Mouse (Mus musculus): Measurements from ENCODE around the gene Srebf1. TPM values are rescaled to one million over a fixed set of nuclear protein-coding genes. Genes with fewer than 3 reads are reported as not detected.

Srebf1 gene
- polyA plus RNA-seq, 1 experiment from 2014 or later = 38.3 TPM

DNA sequence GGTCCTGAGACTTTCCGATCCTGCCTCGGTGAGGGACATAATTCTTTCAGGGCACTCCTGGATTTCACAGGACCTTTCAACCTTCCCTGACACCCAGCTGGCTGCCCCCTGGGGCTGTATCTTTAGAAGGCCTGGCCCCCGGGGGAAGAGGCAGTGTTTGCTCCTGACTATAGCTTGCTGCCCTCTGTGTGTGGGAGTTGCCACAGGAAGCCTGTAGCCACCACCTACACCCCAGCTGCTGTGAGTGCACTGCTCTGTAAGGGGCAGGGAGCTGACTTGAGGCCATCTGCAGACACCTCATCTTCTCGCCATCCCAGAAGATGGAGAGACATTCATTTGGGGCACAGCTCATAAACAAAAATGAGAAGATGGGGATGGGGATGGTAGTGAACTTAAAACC, 9.6 kb upstream of the Srebf1 start:
- Histone ChIP-seq H3K4me3 (no peak overlapping the region), H3K9me3 (no peaks in the 10 kb centered on the region), H3K27me3 (replicated peaks) (no peaks in the 10 kb centered on the region), H3K4me1 (peaks cover 11% of the 10 kb centered on the region; the same call in 1 of the 2 replicates), H3K27ac (no peak overlapping the region), H3K9ac (no peak overlapping the region), H3K4me2 (no peak overlapping the region), H3K36me3 (replicated peaks) (peaks cover 12% of the 10 kb centered on the region; the same call in 1 of the 2 replicates)
- 36% methylated on average over 4 of the region's 4 CpGs for WGBS
- ATAC-seq (replicated peaks) = no peak

DNA sequence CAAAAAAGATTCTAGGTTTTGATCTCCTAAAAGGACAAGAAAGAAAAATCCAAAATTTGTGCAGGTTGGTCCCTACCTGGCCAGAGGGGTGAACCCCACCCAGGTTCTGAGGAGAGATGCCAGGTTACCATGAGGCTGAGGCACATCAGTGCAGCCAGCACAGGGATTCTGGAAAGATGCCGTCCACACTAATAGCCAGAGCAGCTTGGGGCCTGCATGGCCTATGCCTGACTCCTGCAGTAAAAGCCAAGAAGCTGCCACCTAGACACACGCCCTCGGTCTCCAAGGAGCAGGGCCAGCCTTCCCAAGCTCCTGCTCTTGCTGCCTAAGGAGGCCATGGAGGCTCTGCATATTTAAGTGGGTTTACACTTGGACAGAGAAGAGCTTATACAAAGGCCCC, 8.9 kb upstream of the Srebf1 start:
- no peaks in the 10 kb centered on the region for H3K27me3 ChIP-seq (replicated peaks)
- H3K4me1 ChIP-seq = peaks cover 11% of the 10 kb centered on the region; the same call in 1 of the 2 replicates
- 0 out of 2 replicates have a peak, but pooled peaks cover 12% of the 10 kb centered on the region for H3K36me3 ChIP-seq (replicated peaks)
- no peaks in the 10 kb centered on the region for H3K9me3 ChIP-seq
- whole genome bisulfite sequencing = 52% methylated on average over 3 of the region's 3 CpGs
- H3K9ac ChIP-seq = no peak overlapping the region
- no peak overlapping the region for H3K27ac ChIP-seq
- no peak for ATAC-seq (replicated peaks)
- H3K4me2 ChIP-seq = no peak overlapping the region
- H3K4me3 ChIP-seq = no peak overlapping the region

DNA sequence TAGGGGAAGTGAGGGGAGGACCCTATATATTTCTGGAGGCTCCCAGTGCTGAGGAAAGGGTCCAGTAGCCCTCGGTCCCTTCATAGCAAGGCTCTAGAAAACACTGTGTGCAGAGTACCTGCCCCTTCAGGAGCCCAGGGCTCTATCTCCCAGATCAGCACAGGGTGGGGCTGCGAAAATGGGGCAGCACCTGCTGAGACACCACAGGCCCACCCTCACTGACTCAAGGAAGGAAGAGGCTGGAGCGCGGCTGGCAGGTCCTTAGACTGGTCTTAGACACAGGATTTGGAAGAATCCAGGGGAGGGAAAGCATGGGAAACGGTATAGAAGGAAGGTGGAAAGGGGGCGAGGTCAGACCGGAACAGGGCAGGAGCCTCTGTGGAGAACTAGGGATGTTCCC, 8.1 kb upstream of the Srebf1 start:
- no peak for ATAC-seq (replicated peaks)
- Histone ChIP-seq H3K9ac (no peak overlapping the region), H3K27ac (no peak overlapping the region), H3K4me2 (no peak overlapping the region), H3K9me3 (no peaks in the 10 kb centered on the region), H3K36me3 (replicated peaks) (0 out of 2 replicates have a peak, but pooled peaks cover 12% of the 10 kb centered on the region), H3K4me3 (no peak overlapping the region), H3K27me3 (replicated peaks) (no peaks in the 10 kb centered on the region), H3K4me1 (peaks cover 11% of the 10 kb centered on the region; the same call in 1 of the 2 replicates)
- 87% methylated on average over 7 of the region's 7 CpGs for WGBS

DNA sequence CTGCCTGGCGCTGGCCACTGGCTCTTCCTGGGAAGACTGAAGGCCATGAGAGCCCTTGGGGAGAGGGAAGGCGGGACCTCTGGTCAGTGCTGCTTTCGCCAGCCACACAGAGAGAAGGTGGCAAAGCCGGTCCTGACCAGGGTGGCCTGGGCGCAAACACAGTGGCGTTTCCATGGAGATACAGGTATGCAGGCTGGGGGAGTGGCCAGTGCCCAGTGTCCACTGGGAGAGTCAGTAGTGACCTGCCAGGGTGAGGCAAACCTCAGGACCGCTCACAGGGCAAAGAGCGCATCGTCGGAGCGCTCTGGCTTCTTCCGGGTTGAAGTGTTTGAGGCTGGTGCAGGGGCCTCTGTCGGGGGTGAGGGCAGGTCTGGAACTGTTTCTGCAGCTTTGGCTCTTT, 7.4 kb upstream of the Srebf1 start:
- 68% methylated on average over 13 of the region's 13 CpGs for whole genome bisulfite sequencing
- H3K27ac ChIP-seq = no peak overlapping the region
- no peak overlapping the region for H3K4me3 ChIP-seq
- H3K4me2 ChIP-seq = no peak overlapping the region
- H3K27me3 ChIP-seq (replicated peaks) = no peaks in the 10 kb centered on the region
- H3K36me3 ChIP-seq (replicated peaks) = 0 out of 2 replicates have a peak, but pooled peaks cover 12% of the 10 kb centered on the region
- H3K9ac ChIP-seq = no peak overlapping the region
- ATAC-seq (replicated peaks) = no peak
- no peaks in the 10 kb centered on the region for H3K9me3 ChIP-seq
- peaks cover 11% of the 10 kb centered on the region; the same call in 1 of the 2 replicates for H3K4me1 ChIP-seq

DNA sequence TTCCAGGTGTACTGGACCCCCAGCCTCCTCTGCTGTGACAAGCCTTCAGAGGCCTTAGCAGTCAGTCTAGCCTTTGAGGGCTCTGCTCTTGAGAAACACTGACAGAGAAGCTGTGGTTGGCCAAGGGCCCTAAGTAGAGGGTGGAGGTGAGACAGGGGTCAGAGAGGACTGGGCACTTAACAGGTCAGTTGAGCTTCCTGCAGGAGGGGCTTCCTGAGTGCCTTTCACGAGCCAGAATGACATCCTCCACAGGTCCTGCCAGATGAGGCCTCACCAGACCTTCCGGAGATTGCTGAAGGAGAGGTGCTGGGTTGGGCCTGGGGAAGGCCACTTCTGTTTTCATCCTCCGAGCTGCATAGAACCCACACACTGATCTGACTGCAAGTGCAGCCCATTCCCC, 6.1 kb upstream of the Srebf1 start:
- no peak overlapping the region for H3K27ac ChIP-seq
- 75% methylated on average over 3 of the region's 3 CpGs for WGBS
- no peaks in the 10 kb centered on the region for H3K27me3 ChIP-seq (replicated peaks)
- no peaks in the 10 kb centered on the region for H3K9me3 ChIP-seq
- peaks cover 9% of the 10 kb centered on the region; the same call in 1 of the 2 replicates for H3K4me1 ChIP-seq
- H3K4me2 ChIP-seq = no peak overlapping the region
- no peak for ATAC-seq (replicated peaks)
- H3K4me3 ChIP-seq = no peak overlapping the region
- H3K36me3 ChIP-seq (replicated peaks) = 0 out of 2 replicates have a peak, but pooled peaks cover 12% of the 10 kb centered on the region
- no peak overlapping the region for H3K9ac ChIP-seq

DNA sequence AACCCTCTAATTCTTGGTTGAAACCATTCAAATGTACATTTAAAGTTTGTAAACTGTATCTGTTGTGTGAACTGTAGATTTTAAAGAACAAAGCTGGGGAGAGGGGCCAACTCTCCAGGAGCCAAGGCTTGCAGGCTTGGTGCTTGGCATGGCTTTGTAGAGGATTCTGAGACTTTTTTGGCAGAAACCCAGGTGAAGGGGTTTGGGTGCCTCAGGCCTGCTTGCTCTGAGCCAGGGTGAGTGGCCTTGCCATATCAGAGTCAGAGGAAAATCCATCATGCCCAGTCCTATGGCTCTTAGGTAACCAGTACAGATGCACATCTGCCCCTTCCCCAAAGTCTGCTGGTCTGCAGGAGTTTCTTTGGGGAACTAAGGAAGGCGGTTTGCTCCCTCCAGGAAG, 3.5 kb upstream of the Srebf1 start:
- H3K4me2 ChIP-seq = no peak overlapping the region
- peaks cover 12% of the 10 kb centered on the region for H3K4me1 ChIP-seq
- H3K27me3 ChIP-seq (replicated peaks) = no peaks in the 10 kb centered on the region
- ATAC-seq (replicated peaks) = no peak
- no peak overlapping the region for H3K27ac ChIP-seq
- 0 out of 2 replicates have a peak, but pooled peaks cover 12% of the 10 kb centered on the region for H3K36me3 ChIP-seq (replicated peaks)
- no peaks in the 10 kb centered on the region for H3K9me3 ChIP-seq
- H3K4me3 ChIP-seq = no peak overlapping the region
- H3K9ac ChIP-seq = no peak overlapping the region
- 68% methylated on average over 1 of the region's 1 CpGs for WGBS

DNA sequence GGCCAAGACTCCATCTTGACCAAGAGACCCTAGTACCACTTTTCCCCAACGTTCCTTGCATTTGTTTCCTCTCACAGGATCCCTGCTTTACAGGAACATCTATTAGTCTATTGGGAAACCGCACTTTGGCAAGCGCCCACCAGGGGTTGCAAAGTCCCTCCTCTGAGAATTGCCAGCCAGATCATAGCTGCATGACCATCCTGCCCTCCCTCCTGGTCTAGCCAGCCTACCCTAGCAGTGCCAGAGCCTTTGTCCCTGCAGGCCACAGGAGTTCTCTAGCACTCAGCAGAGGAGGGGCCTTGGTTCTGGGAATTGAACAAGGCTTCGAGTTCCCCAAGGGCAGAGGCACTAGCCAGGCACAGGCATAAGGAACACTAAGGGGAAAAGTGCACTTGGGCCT, 2.3 kb upstream of the Srebf1 start:
- Histone ChIP-seq H3K4me1 (peaks cover 23% of the 10 kb centered on the region), H3K27ac (no peak overlapping the region), H3K9me3 (no peaks in the 10 kb centered on the region), H3K36me3 (replicated peaks) (0 out of 2 replicates have a peak, but pooled peaks cover 11% of the 10 kb centered on the region), H3K27me3 (replicated peaks) (no peaks in the 10 kb centered on the region), H3K9ac (no peak overlapping the region), H3K4me3 (no peak overlapping the region), H3K4me2 (no peak overlapping the region)
- ATAC-seq (replicated peaks) = no peak
- 51% methylated on average over 4 of the region's 4 CpGs for WGBS

DNA sequence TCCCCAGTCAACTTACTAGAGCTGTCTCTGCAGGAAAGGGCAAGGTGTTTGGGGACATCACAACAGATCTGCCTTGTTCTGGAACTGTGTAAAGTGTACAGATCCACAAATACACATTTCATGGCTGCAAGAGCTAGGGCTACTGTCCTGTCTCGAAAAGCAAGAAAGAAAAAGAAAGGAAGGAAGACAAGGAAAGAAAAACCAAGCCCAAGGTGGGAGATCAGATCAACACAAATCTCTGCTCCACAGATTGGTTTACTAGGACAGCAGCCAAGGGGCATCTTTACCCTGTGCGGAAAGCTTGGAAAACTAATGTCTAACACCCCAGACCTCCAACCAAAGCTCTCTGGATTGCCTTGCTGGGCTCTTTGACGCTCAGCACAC, 304 bp downstream of the Srebf1 start:
- 62% methylated on average over 3 of the region's 3 CpGs for WGBS
- H3K27ac ChIP-seq = no peak overlapping the region
- peaks cover 25% of the 10 kb centered on the region for H3K4me1 ChIP-seq
- H3K9me3 ChIP-seq = no peaks in the 10 kb centered on the region
- H3K4me3 ChIP-seq = peak overlapping the region; percentile 27; the same call in 1 of the 2 replicates
- no peaks in the 10 kb centered on the region for H3K27me3 ChIP-seq (replicated peaks)
- peak overlapping the region; percentile 55 for H3K4me2 ChIP-seq
- no peak for ATAC-seq (replicated peaks)
- H3K9ac ChIP-seq = no peak overlapping the region
- no peaks in the 10 kb centered on the region for H3K36me3 ChIP-seq (replicated peaks)

DNA sequence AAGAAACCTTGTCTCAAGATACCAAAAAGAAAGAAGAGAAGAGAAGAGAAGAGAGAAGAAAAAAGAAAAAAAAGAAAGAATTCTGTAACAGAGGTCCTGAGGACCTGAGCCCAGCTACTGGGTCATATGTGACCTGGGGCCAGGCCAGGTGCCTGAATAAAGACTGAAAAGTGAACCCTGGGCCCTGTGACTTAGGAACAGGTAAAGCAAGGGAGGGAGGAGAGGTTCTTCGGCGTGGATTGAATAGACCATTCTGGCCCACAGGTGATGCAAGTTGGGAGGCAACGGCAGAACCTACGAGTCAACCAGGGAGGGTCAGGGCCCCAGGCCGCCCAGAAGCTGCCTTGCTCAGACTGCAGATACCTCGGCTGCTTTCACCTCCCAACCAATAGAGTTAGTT, 956 bp downstream of the Srebf1 start:
- WGBS = 83% methylated on average over 6 of the region's 6 CpGs
- no peak overlapping the region for H3K4me2 ChIP-seq
- H3K27me3 ChIP-seq (replicated peaks) = no peaks in the 10 kb centered on the region
- H3K9me3 ChIP-seq = no peaks in the 10 kb centered on the region
- H3K4me3 ChIP-seq = no peak overlapping the region
- H3K36me3 ChIP-seq (replicated peaks) = no peaks in the 10 kb centered on the region
- no peak overlapping the region for H3K27ac ChIP-seq
- H3K4me1 ChIP-seq = peaks cover 25% of the 10 kb centered on the region
- H3K9ac ChIP-seq = no peak overlapping the region
- ATAC-seq (replicated peaks) = no peak

DNA sequence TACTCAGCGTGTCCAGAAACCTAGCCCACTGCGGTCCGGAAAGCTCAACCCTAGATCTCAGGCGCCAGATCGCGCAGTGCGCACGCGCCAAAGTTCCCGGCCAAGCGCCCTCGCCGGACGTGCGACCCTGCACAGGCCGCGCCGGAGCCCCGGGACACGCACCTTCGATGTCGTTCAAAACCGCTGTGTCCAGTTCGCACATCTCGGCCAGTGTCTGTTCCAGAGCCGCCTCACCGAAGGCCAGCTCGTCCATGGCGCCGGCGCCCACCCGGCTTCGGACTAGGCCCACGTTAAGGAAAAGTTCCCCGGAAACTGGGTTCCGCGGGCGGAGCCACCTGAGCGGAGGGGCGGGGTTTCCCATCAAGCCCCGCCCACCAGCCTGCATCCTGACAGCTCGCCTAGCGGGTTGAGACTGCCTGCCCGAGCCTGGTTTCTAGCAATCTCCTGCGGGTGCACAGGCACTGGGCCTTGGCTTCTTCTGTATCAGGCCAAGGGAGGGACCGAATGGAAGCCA, 2.0 kb downstream of the Srebf1 start:
- Histone ChIP-seq H3K4me1 (peaks cover 25% of the 10 kb centered on the region), H3K4me2 (peak overlapping the region; percentile 62), H3K4me3 (peak overlapping the region; percentile 53), H3K27me3 (replicated peaks) (no peaks in the 10 kb centered on the region), H3K27ac (peak overlapping the region; percentile 53), H3K36me3 (replicated peaks) (no peaks in the 10 kb centered on the region), H3K9ac (peak overlapping the region; percentile 22; the same call in 1 of the 2 replicates), H3K9me3 (no peaks in the 10 kb centered on the region)
- WGBS = under 1% methylated on average over 46 of the region's 46 CpGs
- ATAC-seq (replicated peaks) = peak; percentile 57

DNA sequence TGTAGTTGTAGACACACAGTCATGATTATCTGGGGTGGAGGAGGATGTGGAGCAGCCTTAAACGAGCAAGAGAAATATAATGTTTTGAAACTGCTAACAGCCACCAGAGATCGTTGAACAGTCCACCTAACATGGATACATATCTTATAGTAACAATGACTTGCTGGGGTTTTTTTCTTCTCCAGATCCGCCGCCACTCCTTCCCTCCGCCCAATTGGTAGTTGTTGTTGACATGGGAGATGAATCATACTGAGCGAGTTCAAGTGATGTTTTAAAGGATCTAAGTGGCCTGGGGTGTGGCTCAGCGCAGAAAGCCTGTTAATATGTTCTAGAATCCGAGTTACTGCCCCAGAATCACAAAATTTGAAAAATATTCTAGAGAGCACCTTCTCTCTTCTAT, 2.8 kb downstream of the Srebf1 start:
- Histone ChIP-seq H3K9me3 (no peaks in the 10 kb centered on the region), H3K27ac (no peak overlapping the region), H3K27me3 (replicated peaks) (no peaks in the 10 kb centered on the region), H3K36me3 (replicated peaks) (no peaks in the 10 kb centered on the region), H3K4me2 (peak overlapping the region; percentile 62), H3K9ac (peak overlapping the region; percentile 22; the same call in 1 of the 2 replicates), H3K4me3 (peak overlapping the region; percentile 53), H3K4me1 (peaks cover 25% of the 10 kb centered on the region)
- 54% methylated on average over 8 of the region's 8 CpGs for WGBS
- ATAC-seq (replicated peaks) = no peak

DNA sequence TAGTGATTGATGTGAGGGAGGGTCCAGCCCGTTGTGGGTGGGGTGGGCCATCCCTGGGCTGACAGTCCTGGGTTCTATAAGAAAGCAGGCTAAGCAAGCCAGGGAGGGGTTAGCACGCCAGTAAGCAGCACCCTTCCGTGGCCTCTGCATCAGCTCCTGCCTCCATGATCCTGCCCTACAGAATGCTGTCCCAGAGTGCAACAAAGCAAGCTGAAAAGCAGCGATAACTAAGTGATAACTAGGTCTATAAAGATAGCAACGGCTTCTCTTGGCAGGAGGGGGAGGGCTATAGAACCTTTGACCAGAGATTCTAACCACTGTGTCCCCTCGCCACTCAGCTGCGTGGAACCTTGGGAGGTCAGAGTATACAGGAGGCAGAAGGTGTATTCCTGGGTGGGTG, 4.9 kb downstream of the Srebf1 start:
- H3K9me3 ChIP-seq = no peaks in the 10 kb centered on the region
- no peak for ATAC-seq (replicated peaks)
- no peak overlapping the region for H3K4me3 ChIP-seq
- no peak overlapping the region for H3K9ac ChIP-seq
- no peaks in the 10 kb centered on the region for H3K27me3 ChIP-seq (replicated peaks)
- H3K4me1 ChIP-seq = peaks cover 26% of the 10 kb centered on the region
- H3K36me3 ChIP-seq (replicated peaks) = no peaks in the 10 kb centered on the region
- H3K4me2 ChIP-seq = no peak overlapping the region
- WGBS = 91% methylated on average over 7 of the region's 7 CpGs
- H3K27ac ChIP-seq = no peak overlapping the region

DNA sequence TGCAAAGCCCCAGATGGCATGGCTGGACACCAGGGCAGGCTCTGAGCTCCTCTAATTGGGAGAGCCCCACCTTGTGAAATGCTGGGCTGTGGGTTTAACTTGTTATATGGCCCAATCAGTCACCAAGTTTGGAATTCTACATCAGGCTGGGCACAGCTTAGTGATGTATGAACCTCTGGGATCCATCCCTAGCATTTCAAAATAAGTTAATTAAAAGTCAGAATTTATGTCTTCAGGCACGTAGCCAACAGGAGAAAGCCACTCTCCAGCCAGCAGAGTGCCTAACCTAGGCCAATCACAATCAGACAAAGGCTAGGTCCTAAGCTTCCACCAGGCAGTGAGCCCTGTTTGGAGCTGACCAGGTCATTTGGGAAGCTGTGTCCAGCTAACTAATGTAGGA, 5.7 kb downstream of the Srebf1 start:
- no peak for ATAC-seq (replicated peaks)

More for the DNA sequence above, 5.7 kb downstream of the Srebf1 start:
- no peak overlapping the region for H3K4me2 ChIP-seq
- no peaks in the 10 kb centered on the region for H3K27me3 ChIP-seq (replicated peaks)
- H3K9me3 ChIP-seq = no peaks in the 10 kb centered on the region
- no peaks in the 10 kb centered on the region for H3K36me3 ChIP-seq (replicated peaks)
- H3K4me1 ChIP-seq = peaks cover 29% of the 10 kb centered on the region
- WGBS = 79% methylated on average over 1 of the region's 1 CpGs
- H3K4me3 ChIP-seq = no peak overlapping the region
- no peak overlapping the region for H3K9ac ChIP-seq
- H3K27ac ChIP-seq = no peak overlapping the region
